Mouse (Mus musculus) spleen, adult 2 months (tissue): ENCODE results near the gene Nap1l3. TPM values are rescaled to one million over a fixed set of nuclear protein-coding genes. Genes with fewer than 3 reads are reported as not detected.
A peak's percentile ranks its signal among the peaks of the same experiment; 100 is the strongest.

Experiments used
- DNase-seq, 2 experiments: peaks; one replicate each; pipeline versions ENCODE4 v3.0.0 to v3.0.0-alpha.2; 2012 to 2021; ENCODE audit warnings: low spot score in 2 of 2, low read depth in 1 of 2
- H3K27ac ChIP-seq: fragments of 200-500 bp; 2 replicates; pipeline ENCODE4 v1.5.1; 2012; ENCODE audit warnings: low read length, inconsistent platforms; ENCODE audit not compliant: insufficient read depth
- H3K27me3 ChIP-seq: fragments of 200-500 bp; 2 replicates; pipeline ENCODE4 v1.6.1; 2012; ENCODE audit warnings: mild to moderate bottlenecking, moderate library complexity, low read length, inconsistent platforms; ENCODE audit not compliant: control insufficient read depth, insufficient read depth
- H3K36me3 ChIP-seq: fragments of 200-500 bp; 2 replicates; pipeline ENCODE4 v1.6.1; 2012; ENCODE audit warnings: mild to moderate bottlenecking, low read length, inconsistent platforms; ENCODE audit not compliant: control insufficient read depth, insufficient read depth
- H3K4me1 ChIP-seq: fragments of 200-500 bp; 2 replicates; pipeline ENCODE4 v1.6.1; 2011; ENCODE audit warnings: inconsistent platforms; ENCODE audit not compliant: control insufficient read depth, insufficient read depth, insufficient read length
- H3K4me3 ChIP-seq: fragments of 200-500 bp; 2 replicates; pipeline ENCODE4 v1.5.1; 2011; ENCODE audit warnings: mild to moderate bottlenecking, inconsistent platforms; ENCODE audit not compliant: insufficient read depth, insufficient read length; ENCODE audit errors: extremely low read depth
- CTCF ChIP-seq: fragments of 200-500 bp; IDR thresholded peaks from 2 replicates; pipeline ENCODE4 v1.5.1; 2011; ENCODE audit warnings: mild to moderate bottlenecking, inconsistent platforms; ENCODE audit not compliant: insufficient read depth, insufficient read length, insufficient replicate concordance; ENCODE audit errors: extremely low read depth
- POLR2A ChIP-seq: fragments of 200-500 bp; IDR thresholded peaks from 2 replicates; pipeline ENCODE4 v1.6.1; 2011; ENCODE audit warnings: low read depth, low read length, inconsistent platforms
- WGBS: fragments of 180-500 bp; shearing (Covaris S2); methylation state at CpG from one replicate; pipeline ENCODE4 v1.1.7; 2018; 5-methylcytosine and 5-hydroxymethylcytosine counted together
- polyA plus RNA-seq: library from polyadenylated mRNA; depleted of rRNA; stranded (reverse); fragments of >200 nt; gene quantifications from 2 replicates; pipeline ENCODE4 v1.2.3, GENCODE M21; 2012; rRNA removed

Gene Nap1l3
- polyA plus RNA-seq = 0.16 and 0.43 TPM in 2 replicates

GRCm38 (mm10) chrX:122396781-122397581 lies at the start of gene Nap1l3:
Gene Nap1l3 (minus strand): TSS chrX:122397401.
- Histone ChIP-seq H3K4me1 (no peaks in the 10 kb centered on the region), H3K36me3 (no peaks in the 10 kb centered on the region), H3K27me3 (no peaks in the 10 kb centered on the region), H3K4me3 (peak within 1 kb of the TSS; percentile 53), H3K27ac (no peak within 1 kb of the TSS)
- peak in 1 of 2 experiments; percentile 3 for DNase-seq
- WGBS = 18% methylated on average over 39 of the region's 39 CpGs
- TF ChIP-seq POLR2A (no peak), CTCF (no peak)

GRCm38 (mm10) chrX:122397652-122398051 lies 451 bp upstream of the Nap1l3 start:
- Histone ChIP-seq H3K27ac (no peak overlapping the region), H3K4me1 (no peaks in the 10 kb centered on the region), H3K36me3 (no peaks in the 10 kb centered on the region), H3K27me3 (no peaks in the 10 kb centered on the region), H3K4me3 (peak overlapping the region; percentile 53; the same call in 1 of the 2 replicates)
- 24% methylated on average over 8 of the region's 8 CpGs for WGBS
- TF ChIP-seq POLR2A = no peak
- TF ChIP-seq CTCF = no peak
- no peak for DNase-seq
